Mouse (Mus musculus): ENCODE data around the gene Ap5m1. TPM values are rescaled to one million over a fixed set of nuclear protein-coding genes. Genes with fewer than 3 reads are reported as not detected.
"Not testable (repeated sequence)": the region's sequence is repeated elsewhere in the genome, so short reads cannot be mapped to it uniquely, and the experiment has no call there.

Gene Ap5m1
- 10 to 100 TPM in 1 of 2 experiments, 1 to 10 TPM in 1; 8.1 to 11.6 TPM for total RNA-seq (2021)
- long read RNA-seq, experiment 1, full-length matches to known transcripts, result 7 of 10 reads
- long read RNA-seq, experiment 1, partial matches to known transcripts, result 0 of 10 reads
- long read RNA-seq, experiment 1, other reads (novel, unspliced or antisense), result 3 of 10 reads
- long read RNA-seq, experiment 2, partial matches to known transcripts, result 0 of 1 reads
- long read RNA-seq, experiment 2, other reads (novel, unspliced or antisense), result 0 of 1 reads

DNA sequence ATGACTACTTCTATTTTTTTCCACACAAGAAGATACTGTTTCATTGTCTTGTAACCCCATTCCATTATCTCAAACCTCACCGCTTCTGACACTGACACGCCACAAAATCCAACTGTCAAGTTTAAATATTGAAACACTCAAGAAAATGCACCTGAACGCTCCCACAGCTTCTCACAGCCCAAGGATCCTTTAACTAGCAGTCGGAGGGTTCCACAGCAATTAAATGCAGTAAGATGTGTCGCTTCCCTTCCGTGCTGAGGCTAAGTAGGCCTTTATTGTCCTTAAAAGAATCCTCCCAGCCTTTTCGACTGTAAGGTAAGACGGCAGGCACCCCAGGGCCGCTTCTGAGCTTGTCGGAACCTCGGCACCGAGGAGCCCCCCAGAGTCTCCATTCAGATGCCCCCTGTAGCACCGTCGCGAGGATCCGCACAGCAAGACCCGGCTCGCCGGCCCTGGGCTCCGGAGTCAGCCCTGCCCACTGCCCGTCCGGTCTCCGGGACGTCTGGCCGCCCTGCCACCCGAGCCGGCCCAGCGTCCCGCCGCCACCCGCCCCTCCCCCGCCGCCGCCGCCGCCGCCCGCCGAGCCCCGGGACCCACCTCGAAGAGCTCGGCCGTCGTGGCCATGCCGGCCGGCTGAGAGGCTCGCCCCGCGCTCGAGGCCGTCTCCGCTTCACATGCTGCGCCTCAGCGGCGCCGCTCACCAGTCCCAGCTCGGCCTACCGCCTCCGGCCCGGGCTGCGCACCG is at the start of gene Ap5m1:
Gene Ap5m1 (plus strand): TSS at position 569 of the 745 bp plus-strand sequence.
- peak in 1 of 2 experiments; percentile 59 for DNase-seq

DNA sequence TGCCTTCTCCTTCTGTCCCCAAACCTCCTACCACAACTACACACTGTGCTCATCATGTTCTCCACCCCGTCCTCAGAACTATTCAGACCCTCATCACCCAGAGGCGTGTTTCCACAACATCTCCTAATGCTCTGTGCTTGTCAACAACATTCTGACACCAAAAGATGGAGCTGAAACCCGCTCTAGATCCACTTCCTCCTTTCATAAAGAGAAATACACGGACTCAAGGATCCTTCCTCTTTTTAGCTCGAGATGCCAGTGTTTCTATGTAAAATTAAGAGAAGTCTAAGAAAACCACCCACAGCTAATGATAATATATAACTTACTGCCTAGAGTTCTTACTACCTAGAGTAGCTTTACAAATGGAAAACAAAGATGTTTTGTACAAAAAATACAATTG is 46.1 kb upstream of the Ap5m1 start:
- peak in 1 of 2 experiments; percentile 4 for DNase-seq

- DNase-seq, result no peak
These were observed 38.7 kb upstream of the Ap5m1 start for GRCm38 (mm10) chr14:49027040-49027778.

GRCm38 (mm10) chr14:49027779-49028368 is 38.0 kb upstream of the Ap5m1 start:
- DNase-seq, result no peak

DNA sequence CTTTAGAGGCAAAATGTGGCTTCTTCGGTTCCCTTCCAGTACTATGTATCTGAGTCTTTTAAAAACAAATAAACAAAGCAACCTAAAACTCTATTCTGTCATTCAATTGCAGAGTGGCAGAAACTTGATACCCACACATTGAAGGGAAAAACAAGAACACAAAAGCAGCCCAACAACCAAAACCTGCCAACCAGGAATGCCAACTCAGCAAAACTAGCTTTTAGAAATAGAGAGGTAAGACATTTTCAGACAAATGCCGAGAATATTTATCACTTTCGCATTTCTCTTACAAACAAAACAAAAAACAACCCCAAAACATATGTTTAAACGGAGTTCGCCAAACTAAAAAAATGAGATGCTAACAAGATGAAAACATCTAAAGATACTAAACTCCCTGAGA is 36.9 kb upstream of the Ap5m1 start:
- DNase-seq, result no peak

- no peak for DNase-seq
These were observed 20.3 kb upstream of the Ap5m1 start for GRCm38 (mm10) chr14:49045610-49046009.

DNA sequence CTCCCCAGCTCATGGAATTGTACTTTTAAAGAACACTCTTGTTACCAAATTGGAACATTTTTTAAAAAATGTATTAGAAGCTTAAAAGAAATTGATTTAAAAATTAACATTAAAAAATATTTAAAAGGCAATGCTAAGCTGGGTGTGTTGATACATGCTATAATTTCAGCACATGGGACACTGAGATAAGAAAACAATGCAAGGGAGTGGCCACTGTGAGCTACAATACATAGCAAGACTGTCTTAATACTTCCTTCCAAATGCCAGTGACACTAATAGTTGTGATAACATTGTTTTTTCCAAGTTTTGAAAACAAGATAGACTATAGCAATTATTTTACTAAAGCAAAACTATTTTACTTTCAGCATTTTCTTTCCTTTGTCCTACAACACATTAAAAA is 16.4 kb upstream of the Ap5m1 start:
- DNase-seq, result no peak

- DNase-seq, result no peak
These were observed 2.1 kb upstream of the Ap5m1 start for GRCm38 (mm10) chr14:49063838-49064237.

GRCm38 (mm10) chr14:49066274-49066823 is 452 bp downstream of the Ap5m1 start, which contains the start of gene Exoc5:
TSS of gene Exoc5 (minus strand) at chr14:49066653.
- peak; percentile 97 to 99 for DNase-seq

DNA sequence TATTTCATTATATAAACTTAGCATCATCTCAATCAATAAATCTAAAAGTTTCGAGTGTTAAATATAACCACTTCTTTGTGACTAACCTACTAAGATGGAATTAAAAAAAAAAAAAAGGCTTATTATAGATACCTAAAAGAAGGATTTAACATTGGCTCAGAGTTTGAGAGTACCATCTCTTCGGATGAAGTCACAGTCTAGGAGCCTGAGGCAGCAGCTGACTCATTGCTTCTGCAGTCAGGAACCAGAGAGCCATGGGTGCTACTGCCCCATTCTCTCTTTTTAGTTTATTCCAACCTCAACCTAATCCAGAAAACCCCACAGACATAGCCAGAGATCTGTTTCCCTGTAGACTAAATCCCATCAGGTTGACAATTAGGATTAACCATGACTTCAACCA is 6.9 kb downstream of the Ap5m1 start:
- no peak for DNase-seq

DNA sequence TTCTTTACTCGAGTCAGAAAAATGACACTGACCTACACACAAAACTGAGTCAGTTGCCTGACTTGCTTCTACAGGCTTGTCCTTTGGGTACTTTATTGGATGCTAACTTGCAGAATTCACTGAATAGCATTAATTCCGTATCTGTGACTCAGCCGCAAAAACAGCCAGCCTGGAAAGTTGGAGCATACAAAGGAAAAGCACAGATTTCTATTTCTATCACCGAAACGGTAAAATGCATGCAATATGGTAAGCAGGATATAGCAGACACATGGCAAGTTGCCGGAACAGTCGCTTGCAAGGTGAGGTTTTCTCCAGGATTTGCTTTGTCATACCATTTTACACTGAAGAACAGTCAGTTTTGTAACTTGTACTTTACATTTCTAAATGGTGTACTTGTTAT is 8.0 kb downstream of the Ap5m1 start:
- no peak for DNase-seq

DNA sequence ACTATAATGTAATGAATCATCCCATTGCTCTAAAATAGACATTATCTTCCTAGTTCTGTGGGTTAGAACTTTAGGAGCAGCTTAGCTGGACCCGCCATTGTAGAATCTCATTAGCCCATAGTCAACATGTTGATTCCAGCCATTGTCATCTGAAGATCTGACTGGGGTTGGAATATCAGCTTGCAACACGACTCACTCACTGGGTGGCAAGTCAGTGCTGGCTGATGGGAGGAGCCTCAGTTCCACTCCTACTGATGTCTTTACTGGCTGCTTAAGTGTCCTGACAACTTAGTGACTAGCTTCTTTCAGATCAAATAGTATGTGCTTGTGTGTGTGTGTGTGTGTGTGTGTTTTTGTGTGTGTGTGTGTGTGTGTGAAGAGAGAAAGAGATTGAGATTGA is 8.5 kb downstream of the Ap5m1 start:
- DNase-seq, result no peak

DNA sequence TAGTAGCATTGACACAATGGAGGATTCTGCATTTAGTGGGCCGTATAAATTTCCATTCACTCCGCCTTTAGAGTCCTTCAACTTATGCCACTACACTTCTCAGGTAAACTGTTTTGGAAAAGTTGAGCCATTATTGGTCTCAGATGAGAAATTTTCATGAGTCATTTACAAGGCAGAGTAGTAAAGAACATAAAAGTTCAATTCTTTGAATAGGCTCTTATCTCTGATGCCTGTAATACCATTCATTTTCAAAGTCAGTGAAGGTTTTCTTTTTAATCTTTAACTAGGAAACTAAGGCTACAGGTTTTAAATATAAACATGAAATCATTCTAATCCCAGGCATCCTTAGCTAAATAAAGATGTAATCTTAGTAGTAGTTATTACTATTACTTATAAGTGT is 12.9 kb downstream of the Ap5m1 start:
- DNase-seq, result no peak

GRCm38 (mm10) chr14:49086522-49086921 is 20.6 kb downstream of the Ap5m1 start:
- DNase-seq, result no peak

DNA sequence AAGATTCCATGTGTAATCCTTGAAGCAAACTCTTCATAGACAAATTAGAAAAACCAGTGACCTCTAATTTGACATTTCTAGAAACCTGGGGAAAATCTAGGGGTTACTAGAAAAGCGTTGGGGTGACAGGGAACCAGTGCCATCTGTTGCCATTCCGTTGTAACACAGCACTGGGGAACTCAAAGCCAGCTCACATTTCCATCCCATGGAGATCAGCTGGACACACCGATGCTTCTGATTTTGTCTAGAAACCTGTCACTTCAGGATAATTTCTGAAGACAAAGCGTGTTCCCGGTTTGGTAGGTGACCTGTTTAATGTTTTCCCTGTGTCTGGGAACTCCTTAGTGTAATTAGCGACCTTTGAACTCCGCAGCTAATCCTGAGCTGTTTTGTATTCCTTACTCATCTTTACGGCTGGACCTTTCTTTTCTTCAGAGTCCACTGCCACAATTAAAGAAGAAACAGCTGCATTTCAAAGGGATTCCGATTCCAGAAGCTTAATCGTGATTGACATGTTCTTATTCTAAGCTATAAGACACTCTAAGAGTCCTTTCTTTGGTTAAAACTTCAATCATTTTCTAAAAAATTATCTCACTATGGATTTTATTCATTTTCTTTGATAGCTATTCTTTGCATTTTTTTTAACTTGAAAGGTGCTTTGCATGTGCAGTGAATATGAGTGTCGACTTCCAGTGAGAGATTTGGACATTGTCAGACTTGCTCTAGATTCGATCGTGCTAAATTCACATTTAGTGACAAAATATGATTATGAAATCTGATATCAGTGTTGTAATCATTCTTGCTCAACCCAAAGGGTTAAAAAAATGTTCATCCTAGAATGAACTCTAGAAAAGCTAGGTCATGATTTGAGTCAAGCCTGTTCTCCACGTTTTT is 22.5 kb downstream of the Ap5m1 start:
- DNase-seq, result no peak

DNA sequence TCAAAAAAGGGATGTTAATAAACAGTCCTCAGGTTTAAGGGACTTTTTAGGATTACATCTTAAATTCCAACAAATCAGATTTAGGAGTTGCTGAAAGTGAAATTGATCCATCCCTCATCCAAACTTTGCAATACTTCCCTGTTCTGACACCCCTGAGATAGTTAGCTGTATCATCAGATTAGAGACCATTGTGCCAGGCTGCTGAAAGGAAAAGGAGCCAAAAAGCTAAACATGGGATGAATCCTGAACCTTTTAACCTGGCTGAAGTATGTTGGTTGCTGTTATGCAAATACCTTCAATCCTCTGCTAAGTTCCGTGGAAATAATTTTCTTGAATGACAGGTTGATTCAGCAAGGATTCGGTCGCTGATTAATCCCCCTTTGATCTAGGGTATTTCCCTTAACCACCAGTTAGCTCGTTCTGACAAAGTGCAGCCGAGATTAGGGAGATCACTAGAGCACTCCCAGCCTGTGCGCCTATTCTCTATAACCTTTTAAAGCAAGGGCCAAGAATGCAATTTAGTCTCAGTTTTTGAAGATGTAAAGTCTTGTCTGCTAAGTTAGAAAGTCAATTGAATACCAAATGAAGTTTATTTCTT is 23.7 kb downstream of the Ap5m1 start:
- DNase-seq, result no peak

DNA sequence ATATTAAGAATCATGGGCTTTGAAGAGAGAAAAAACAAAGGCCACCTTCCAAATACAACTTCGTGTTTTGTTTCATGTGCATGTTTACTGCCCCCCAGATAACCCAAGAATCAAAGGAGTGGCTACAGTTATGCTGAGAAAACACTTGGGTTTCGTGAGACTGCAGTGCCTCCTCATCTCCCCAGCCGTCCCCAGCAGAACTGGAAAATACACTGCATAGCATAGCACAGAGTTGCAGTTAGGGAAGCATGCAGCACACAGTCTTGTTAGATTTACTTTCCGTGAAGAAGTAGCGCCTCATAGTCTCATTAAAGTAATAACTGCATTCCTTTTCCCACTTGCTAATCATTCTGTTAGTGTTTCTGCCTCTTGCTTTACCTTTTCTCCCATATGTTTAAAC is 24.2 kb downstream of the Ap5m1 start:
- no peak for DNase-seq

DNA sequence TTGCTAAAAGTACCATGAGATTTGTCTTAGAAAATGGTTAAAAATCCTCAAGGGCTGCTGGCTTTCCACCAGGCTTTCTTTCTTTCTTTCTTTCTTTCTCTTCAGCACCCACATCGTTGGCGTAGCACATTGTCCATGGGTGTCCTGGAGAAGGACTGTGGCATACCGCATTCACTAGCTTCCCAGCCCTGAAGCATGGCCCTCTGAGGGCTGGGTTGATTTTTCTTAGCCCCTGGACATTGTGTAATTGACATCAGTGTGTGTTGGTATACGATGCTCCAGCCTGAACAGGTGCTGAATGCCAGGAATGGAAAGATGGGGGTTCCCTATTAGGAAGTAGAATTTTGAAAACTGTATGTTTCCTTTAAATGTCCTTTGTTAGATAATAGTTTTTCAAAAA is 25.4 kb downstream of the Ap5m1 start:
- no peak for DNase-seq

DNA sequence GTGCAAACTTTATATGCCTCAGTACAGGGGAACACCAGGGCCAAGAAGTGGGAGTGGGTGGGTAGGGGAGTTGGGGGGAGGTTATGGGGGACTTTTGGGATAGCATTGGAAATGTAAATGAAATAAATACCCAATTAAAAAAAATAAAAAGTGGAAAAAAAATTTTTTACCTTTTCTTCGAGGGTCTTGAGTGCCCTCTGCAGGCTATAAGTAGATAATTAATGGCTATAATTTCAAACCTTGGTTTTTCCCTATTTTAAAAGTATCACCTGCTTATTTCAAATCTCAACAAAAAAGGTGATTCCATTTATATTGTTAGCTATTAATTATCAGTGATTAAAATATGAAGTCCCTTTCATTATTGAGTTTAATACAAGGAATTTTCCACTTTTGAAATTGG is 25.9 kb downstream of the Ap5m1 start:
- DNase-seq, result not testable (repeated sequence)

- peak; percentile 41 to 80 for DNase-seq
These were observed 52.5 kb downstream of the Ap5m1 start for GRCm38 (mm10) chr14:49118381-49118780.

GRCm38 (mm10) chr14:49121723-49122122 is 55.8 kb downstream of the Ap5m1 start:
- DNase-seq, result no peak
